Mouse (Mus musculus) lung, adult 2 months (tissue): ENCODE data around the gene Serpina3b.

Experiments
- CTCF ChIP-seq: fragments of 200-500 bp; IDR thresholded peaks from 2 replicates; pipeline ENCODE4 v1.5.1; 2011; ENCODE audit warnings: mild to moderate bottlenecking, low read length, control low read depth; ENCODE audit not compliant: insufficient read depth
- POLR2A ChIP-seq: fragments of 200-500 bp; IDR thresholded peaks from 2 replicates; pipeline ENCODE4 v1.6.1; 2011; ENCODE audit warnings: low read depth, mild to moderate bottlenecking, control low read depth, low read length, borderline replicate concordance; ENCODE audit errors: extremely low read depth

GRCm38 (mm10) chr12:104131041-104131440 is 3.2 kb downstream of the Serpina3b start:
- TF ChIP-seq CTCF (no peak), POLR2A (no peak)
